Mouse (Mus musculus): Measurements from ENCODE around the gene Kcnj11.

Gene Kcnj11

DNA sequence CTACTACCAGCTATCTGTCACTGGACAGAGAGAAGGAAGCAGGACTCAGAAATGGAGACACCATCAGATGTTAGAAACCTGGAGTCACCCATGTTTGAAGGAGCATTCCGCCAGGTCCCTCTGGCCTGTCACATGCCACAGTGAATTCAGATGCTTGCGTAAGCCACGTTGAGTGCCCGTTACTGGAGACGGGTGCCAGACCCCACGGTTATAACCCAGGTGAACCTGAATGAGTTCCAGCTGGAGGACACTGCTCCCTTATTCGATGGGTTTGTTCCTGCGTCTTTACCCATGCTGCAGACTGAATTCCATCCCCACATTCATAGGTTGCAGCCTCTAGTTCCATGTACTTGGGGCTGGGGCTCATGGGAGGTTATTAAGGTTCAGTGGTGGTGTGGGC is 3.2 kb upstream of the Kcnj11 start:
- no peak for DNase-seq

DNA sequence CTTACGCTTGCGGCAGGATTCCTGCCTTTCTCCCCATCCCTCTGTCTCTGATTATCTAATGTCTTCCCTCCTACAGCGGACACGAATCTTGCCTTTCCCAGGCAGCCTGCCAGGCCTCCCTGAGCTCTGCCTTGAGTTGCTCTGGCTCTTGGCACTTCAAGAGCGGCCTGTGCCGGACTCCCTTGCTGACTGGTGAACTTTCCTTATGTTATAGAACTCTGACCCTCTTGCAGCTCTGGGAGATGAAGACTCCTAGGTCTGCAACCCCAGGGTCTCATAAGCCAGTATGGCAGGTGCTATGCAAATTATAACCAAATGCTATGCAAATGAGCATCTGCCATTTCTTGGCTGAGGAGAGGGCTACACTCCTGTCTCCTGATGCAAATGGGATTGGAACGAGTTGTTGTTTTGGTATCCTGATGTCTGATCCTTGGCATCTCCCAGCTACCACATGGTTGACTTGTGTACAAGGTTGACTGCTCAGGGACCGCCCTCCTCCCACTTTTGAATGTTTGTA is 2.6 kb upstream of the Kcnj11 start:
- DNase-seq, result peak; percentile 85

DNA sequence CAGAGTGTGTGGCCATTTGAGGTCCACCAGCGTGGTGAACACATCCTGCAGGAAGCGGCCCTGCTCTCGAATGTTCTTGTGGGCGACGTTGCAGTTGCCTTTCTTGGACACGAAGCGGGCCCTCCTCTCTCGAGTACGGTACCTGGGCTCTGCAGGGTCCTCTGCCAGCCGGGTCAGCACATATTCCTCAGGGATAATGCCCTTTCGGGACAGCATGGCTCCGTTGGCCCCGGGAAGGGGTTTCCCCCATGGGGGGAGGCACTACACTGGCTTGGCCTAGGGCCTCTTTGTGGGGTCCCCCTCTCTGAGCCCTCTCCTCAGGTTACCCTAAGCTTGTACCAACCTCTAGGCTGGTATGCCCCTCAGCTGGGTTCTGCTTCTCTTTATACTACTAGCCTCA is 882 bp downstream of the Kcnj11 start:
- no peak for DNase-seq

DNA sequence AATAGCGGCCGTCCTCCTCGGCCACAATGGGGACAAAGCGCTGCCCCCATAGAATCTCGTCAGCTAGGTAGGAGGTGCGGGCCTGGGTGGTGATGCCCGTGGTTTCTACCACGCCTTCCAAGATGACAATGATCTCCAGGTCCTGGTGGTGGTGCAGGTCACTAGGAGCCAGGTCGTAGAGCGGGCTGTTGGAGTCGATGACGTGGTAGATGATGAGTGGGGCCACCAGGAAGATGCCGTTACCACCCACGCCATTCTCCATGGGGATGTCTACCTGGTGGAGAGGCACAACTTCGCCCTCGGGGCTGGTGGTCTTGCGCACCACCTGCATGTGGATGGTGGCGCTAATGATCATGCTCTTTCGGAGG is 1.7 kb downstream of the Kcnj11 start:
- DNase-seq, result no peak

DNA sequence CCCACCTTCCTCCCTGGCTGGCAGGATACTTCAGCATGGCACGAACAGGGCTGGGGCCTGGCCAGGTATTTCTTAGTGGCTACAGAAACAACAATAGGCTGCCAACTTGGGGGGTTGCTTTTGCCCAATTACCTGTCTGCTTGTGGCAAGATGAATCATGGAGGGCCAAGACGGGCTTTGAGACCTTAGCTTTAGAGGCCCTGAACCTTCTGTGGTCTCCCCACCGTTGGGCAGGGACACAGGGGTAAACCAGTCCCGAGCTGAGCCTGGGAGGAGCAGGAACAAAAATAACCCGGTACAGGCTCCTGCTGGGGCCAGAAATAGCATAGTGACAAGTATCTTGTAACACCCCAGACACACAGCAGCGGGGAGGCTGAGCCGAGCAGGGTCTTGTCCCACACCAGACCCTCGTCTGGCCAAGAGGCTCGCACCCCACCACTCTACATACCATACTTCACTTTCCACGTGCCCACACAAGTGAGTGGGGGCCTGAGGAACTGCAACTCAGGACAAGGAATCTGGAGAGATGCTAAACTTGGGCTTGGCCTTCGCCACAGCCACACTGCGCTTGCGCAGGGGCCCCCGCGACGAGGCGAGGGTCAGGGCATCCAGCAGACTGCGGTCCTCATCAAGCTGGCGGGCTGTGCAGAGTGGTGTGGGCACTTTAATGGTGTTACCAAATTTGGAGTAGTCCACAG is 2.2 kb downstream of the Kcnj11 start:
- peak; percentile 61 for DNase-seq

DNA sequence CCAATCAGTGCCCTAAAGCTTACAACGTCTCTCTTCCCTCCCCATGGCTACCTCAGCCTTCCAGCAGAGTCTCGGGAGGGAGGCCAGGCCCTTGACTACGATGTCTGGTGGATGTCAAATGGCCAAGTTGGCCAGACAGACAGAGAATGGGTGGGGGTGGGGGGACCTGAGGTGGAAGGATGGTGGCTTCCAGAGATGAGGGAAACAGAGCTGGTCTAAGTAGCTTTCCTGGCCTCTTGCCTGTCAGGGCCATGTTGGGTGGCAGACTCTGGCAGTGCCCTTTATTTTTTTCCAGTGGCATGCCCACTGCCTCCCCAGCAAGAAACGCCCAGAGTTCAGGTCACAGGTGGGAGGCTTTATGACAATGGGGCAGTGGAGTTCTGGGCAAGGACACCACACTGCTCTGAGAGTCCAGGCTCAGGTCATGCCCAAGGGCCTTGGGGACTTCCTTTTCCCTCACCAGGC is 3.2 kb downstream of the Kcnj11 start:
- no peak for DNase-seq

DNA sequence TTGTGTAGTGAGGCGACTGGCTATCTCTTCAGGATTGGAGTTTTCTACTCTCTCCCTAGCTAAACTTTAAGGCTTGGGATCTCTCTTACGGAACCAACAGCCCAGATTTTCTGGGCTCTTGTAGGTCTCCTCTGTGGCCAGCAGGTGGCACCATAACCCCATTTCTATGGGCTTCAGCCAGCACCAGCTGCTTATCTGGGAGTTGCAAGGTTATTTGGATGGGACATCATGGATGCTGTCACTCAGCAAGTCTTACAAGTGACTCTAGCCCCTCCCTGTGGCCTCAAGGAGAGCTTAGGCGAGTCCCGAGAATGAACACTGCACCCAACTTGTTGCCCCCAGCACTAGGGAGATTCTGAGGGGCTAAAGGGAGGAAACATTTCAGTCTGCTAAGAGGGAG is 4.4 kb downstream of the Kcnj11 start:
- peak; percentile 62 for DNase-seq

DNA sequence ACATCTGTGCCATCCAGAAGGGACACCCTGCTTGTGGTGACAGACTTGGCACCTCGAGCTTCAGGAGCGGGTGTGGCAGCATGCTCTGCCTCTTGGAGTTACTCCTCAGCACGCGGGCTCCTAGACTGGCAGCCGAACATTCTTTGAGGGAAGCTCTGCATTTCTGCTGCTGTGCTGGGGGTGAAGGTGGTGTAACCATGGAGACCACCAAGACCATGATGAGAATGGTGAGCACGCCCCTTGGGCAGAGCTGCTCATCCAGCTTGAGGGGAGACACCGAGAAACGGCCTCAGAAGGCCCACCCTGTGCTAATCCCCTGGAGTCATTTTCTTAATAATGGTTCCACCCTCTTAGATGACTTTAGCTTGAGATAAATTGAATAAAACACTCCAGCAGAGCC is 7.8 kb downstream of the Kcnj11 start:
- DNase-seq, result no peak

DNA sequence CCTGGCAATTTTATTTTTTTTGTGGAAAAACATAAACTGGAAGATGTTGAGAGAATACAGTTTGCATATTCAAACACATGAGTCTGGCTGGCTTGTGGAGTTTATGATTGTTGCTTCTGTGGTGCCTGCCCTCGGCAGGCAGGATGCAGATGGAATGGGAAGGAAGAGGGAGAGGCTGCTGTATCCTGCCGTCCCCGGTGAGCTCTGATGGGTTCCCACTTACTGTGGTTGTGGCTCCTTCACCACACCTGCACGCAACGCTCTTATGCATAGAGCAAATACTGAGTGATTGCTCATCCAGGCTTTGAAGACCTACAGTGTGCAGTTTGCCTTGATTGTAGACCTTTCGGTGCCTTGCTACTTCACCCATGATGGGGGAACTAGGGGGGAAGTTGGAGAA is 12.3 kb downstream of the Kcnj11 start:
- DNase-seq, result no peak

DNA sequence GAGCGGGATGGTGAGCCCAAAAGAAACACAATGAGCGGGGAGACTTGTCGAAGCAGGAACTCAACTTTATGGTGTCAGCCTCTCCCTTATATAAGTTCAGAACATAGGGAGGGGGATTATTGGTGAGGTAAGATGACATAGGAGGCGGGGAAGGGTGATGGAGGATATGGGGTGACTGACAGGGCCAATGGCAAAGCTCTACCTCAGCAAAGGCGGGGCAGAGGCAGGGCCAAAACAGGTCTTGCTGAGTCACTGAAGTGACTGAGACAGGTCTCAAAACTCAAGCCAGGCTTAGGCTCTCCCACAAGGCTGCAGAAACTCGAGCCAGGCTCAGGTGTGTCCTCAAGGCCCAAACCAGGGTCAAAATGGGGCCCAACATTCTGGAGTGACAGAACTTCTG is 14.2 kb downstream of the Kcnj11 start:
- DNase-seq, result no peak

DNA sequence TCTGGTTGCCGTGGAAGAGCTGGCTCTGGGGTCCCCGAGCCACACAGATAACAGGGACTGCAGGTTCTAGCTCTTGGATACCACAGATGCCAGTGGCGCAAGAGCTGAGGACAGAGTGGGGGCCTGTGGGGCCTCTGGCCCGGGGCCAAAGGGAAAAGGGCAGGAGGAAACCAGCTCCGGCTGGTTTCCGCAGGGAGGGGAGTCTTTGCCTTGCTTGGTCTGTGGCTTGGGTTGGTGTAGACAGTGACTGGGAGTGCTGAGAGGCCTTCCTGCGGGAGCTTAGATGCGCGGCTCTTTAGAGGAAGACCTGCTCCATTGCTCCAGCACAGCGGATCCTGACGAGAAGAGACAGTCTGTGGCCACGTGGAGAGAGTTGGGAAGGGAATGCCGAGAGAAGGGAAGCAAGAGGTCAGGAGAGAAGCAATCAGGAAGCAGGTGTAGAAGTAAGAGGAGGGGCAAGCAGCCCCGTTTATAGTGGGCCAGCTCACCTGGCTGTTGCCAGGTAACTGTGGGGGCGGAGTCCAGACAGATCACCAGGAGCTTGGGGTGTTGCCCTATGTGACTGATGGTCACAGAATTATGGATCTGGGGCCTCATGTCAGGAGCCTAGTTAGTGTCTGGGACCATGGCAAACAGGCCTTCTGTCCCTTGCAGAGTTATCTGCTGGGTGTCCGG is 15.6 kb downstream of the Kcnj11 start:
- no peak for DNase-seq

DNA sequence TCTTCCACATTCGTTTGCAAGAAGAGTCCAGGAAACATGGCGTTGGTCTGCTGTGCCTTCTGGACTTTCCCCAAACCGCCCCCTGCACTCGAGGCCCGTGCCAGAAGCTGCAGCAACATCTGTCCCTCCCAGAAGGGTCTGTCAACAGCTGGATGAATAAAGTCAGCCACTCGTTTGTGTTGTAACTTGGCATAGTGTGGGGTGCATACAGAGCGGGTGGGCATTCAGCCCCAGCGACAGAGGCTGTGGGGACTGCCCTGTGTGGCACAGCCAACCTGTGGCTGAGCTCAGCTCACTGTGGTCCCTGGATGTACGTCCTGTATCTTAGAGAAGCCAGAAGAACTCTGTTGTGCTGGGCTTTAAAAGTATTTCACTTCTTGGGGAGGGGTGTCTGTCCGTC is 16.5 kb downstream of the Kcnj11 start:
- no peak for DNase-seq

DNA sequence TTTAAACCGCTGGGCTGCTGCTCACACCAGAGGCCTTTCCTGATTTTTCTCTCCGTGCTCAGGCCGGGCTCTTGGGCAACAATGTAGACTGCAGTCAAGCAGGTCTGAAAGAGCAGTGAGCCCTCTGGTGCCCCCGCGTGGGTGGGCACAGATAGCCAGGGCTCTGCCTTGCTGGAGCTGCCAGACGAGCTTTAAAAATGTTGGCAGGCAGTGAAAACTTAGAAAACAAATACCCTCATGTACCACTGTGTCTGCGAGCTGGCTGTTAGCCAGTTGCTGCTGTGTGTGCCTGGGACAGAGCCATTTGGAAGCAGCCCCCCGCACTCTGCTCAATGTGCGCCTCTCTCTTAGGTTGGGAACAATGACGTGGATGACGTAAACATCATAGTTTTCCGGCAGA is 22.9 kb downstream of the Kcnj11 start:
- no peak for DNase-seq

DNA sequence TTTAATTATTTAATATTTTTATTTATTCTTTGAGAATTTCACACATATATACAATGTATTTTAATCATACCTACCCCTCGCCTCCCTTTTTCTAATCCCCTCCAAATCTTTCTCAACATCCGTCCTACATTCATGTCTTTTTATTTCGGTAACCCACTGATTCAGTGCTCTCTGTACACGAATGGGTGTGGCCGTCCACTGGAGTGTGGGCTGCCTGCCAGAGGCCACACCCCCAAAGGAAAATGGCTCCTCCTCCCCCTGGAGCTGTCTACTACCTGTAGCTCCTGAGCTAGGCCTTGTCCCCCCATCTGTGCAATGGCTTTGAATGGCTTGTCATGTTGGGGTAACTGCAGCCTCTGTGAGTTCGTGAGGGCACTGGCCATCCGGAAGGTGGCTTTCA is 23.7 kb downstream of the Kcnj11 start:
- no peak for DNase-seq

DNA sequence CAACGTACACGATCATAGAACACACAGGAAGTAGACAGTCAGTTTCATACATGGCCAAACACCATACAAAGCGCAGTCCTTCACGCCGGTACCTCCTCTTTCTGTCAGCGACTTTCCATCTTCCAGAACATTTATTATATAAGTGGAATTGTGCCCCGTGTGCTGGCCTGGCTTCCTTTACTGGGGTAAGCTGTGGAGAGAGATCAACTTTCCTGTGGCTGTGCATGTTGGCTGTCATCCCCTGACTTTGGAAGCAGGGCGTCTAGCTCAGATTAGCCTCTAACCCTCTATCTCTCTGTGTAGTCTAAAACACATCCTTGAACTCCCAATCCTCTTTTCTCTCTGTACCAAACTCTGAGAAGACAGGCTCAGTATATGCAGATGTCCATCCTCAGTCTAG is 31.7 kb downstream of the Kcnj11 start:
- DNase-seq, result no peak

DNA sequence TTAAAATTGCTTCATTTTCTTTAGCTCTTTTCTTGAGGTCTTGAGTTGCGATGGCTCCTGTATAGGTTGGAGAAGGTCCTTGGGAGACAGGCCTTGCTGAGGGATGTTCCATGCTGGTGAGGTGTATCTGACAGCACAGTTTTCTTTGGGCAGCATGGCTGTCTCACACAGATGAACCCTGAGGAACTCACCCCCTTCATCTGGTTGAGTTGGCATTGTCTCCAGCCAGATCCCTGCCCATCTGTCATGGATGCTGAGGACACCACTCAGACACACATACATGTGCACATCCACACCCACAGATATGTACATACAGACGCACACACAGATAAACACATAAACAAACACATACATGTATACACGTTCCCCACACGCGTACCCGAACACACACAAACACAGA is 37.3 kb downstream of the Kcnj11 start:
- no peak for DNase-seq

DNA sequence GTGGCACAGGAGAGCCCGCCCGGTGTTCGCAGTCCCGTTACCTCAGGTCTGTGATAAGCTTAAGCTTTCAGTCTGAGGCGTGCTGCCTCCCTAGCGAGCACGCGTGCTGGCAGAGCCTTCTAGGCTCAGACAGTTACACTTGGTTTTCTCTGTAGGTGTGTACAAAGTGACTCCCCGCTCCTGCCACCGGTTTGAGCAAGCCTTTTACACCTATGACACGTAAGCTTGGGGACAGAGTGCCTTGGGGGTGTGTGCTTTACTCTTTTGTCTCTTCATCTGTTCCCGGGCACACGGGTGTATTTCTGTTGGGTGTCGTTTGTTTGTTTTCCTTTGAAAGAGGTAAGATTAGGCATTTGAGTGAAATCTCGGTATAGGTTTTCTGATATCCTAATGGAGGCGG is 39.0 kb downstream of the Kcnj11 start:
- DNase-seq, result no peak

DNA sequence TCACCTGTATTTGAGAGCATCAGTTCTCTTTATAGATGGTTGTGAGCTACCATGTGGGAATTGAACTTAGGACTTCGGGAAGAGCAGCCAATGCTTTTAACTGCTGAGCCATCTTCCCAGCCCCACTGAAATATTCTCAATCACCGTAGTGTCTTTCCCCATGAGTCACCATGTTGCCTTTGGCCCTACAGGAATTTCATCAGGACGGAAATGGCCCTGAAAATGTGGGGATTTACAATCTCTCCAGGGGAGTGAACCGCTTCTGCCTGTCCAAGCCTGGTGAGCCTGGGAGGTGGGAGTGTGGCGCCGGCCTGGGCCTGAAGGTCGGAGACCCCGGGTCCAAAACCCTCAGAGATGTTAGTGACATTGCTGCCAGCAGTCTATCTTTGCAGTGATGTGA is 39.9 kb downstream of the Kcnj11 start:
- DNase-seq, result no peak

DNA sequence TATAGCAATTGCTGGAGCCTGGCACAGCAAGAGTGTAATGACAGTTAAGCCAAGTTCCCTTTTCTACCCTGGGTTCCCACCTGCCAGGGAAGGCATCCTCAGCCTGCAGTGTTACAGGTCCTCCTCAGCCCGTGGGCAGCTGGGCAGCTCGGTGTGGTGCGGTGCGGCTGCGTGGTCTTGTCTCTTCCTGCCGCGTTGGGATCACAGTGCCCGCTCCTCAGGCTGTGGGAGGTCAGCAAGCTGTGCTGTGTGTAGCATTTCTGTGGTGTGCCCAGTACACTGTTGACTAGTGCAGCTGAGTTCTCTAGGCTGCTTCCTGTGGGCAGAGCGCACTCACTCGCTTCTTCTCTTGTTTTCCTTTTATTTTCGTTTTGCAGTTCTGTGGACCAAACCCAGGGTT is 41.7 kb downstream of the Kcnj11 start:
- no peak for DNase-seq

DNA sequence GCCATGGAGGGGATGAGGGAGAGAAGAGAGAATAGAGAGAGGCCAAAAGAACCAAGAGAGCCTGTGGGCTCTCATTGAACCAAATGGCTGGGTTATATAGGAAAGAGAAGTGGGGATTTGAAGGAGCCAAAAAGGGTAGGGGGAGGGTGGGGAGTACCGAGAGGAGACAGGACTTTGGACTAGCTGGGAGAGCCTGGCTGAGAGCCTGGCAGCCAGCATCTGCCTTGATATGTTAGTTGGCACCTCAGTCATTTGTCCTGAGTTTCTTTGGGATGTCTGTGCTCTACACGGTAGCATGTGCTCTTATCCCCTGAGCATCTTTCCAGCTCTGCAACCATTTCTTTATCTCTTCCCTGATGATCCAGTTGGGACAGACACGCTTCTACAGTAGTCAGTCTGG is 47.0 kb downstream of the Kcnj11 start:
- no peak for DNase-seq

DNA sequence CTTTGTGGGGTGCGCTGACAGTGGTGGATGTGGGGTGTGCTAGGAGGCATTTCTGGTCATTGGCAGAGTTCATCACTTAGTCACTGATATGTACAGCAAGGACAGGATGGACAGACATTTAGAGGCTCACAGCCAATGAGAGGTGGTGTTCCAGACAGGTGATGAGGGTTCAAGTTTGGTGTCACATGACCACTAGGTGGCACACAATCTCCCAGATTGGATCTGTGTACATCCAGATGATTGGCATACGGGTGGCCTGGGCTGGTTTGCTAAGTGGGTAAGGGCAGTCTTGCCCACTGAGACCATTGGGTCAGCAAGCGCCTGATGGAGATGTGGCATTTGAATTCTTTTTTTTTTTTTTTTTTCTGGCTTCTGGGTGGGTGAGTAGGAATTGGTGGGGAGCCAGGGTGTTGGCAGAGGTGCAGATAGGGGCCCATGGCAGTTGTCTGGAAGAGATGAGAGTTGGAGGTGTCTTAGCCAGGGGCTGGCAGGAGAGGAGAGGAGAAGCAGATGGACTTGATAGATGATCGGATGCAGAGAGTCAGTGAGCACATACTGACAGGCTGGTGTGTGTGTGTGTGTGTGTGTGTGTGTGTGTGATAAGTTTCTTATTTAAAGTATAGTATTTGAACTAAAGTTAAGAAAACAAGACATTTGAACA is 48.3 kb downstream of the Kcnj11 start:
- no peak for DNase-seq

DNA sequence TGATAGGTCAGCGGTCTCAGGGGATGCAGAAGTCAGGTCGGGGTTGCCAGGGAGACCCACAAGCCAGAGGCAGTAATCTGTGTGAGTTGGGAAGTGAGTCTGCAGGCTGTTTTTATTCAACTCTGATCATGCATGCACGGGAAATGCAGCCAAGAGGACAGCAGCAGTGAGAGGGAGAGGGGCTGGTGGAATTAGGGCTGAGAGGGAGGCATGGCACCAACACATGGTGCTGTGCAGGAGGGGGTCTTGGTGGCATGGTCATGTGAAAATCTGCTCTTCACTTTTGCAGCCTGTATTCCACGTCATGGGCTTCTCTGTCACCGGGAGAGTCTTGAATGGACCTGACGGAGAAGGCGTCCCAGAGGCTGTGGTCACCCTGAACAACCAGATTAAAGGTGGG is 50.6 kb downstream of the Kcnj11 start:
- DNase-seq, result no peak

DNA sequence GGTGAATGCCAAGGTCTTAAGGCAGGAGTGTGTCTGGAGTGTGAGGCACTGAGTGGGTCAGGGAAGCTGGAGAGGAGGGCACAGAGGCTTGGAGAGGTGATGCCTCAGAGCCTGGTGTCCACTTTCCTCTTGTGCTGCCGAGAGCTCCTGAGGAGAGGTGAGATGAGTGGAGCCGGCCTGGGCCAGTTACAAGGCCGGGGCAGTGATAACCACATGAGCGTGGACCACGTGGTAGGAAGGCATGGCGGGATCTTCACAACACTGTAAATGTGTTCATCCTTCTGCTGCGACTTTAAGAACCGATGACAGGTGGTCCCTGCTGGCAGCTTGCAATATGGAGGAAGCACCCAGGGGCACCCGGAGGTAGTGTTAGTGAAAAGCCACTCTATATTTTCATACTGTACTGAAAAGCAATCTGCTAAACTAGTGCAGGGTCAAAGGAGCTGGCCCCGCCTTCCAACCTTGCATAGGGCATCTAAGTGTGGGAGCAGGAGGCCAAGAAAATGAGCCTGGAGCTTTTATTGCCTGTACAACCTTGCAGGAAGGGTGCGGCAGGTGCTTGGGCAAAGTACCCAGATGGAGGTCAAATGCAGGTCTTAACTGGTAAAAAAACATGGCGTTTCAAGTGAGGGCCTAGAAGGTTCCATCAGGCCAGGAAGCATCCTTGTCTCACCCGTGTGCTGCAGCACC is 52.5 kb downstream of the Kcnj11 start:
- no peak for DNase-seq

DNA sequence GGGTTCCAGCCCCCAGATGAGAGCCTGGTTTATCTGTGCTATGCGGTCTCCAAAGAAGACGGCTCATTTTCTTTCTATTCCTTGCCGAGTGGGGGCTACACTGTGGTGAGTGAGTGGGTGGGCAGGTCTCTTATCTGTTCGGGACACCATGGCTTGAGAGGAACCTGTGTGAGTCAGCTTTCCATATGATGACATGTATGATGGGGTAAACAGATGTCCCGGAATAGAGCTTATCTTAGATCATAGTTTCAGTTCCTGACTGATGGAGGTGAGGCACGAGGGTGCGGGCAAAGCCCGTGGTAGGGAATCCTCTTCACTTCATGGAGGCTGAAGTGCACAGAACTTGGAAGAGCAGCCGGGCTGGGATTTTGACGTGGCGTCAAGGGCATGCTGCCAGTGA is 54.7 kb downstream of the Kcnj11 start:
- DNase-seq, result no peak

Measured in right cerebral cortex, adult 18-20 months (tissue).